Mouse (Mus musculus) heart, embryonic 14.5 days (tissue): Measurements from ENCODE around the gene Cuzd1. TPM values are rescaled to one million over a fixed set of nuclear protein-coding genes. Genes with fewer than 3 reads are reported as not detected.
A peak's percentile ranks its signal among the peaks of the same experiment; 100 is the strongest.

Source experiments
- ATAC-seq: fragments of 200-750 bp; cut with Nextera tagmentation; 2 replicates; pipeline ENCODE4 v1.8.0; 2017; ENCODE audit warnings: low read depth, moderate TSS enrichment; ENCODE audit not compliant: insufficient number of reproducible peaks, insufficient read depth, low FRiP score
- H3K27ac ChIP-seq, 2 experiments: fragments of 200-500 bp in 1 of 2; fragments of 300-500 bp in 1 of 2; sonication (generic) in 1 of 2; replicated peaks in 1 of 2; 2 replicates each; pipeline ENCODE4 v1.5.1; 2012 to 2014; ENCODE audit warnings: low read depth in 2 of 2, low read length in 2 of 2, control low read depth in 1 of 2, mild to moderate bottlenecking in 1 of 2, mixed read lengths in 1 of 2; ENCODE audit not compliant: control insufficient read depth in 1 of 2, insufficient read depth in 1 of 2
- H3K27me3 ChIP-seq: fragments of 300-500 bp; sonication (generic); 2 replicates; pipeline ENCODE4 v1.6.1; 2014; ENCODE audit warnings: mild to moderate bottlenecking, low read length, control low read depth; ENCODE audit not compliant: control insufficient read depth, insufficient read depth
- H3K36me3 ChIP-seq: fragments of 300-500 bp; sonication (generic); 2 replicates; pipeline ENCODE4 v1.6.1; 2014; ENCODE audit warnings: mild to moderate bottlenecking, control low read depth, low read length, mixed read lengths; ENCODE audit not compliant: control insufficient read depth, insufficient read depth
- H3K4me1 ChIP-seq, 2 experiments: fragments of 200-500 bp in 1 of 2; fragments of 300-500 bp in 1 of 2; sonication (generic) in 1 of 2; 2 replicates each; pipeline ENCODE4 v1.6.1; 2012 to 2014; ENCODE audit warnings: low read length in 2 of 2, control low read depth in 1 of 2, mixed read lengths in 1 of 2; ENCODE audit not compliant: control insufficient read depth in 2 of 2, insufficient read depth in 2 of 2
- H3K4me2 ChIP-seq: fragments of 300-500 bp; sonication (generic); 2 replicates; pipeline ENCODE4 v1.6.1; 2014; ENCODE audit warnings: mild to moderate bottlenecking, low read length
- H3K4me3 ChIP-seq, 2 experiments: fragments of 200-500 bp in 1 of 2; fragments of 300-500 bp in 1 of 2; sonication (generic) in 1 of 2; 2 replicates each; pipeline ENCODE4 v1.5.1; 2012 to 2014; ENCODE audit warnings: low read length in 2 of 2, mild to moderate bottlenecking in 2 of 2, control low read depth in 1 of 2, low read depth in 1 of 2, moderate library complexity in 1 of 2; ENCODE audit not compliant: control insufficient read depth in 1 of 2, insufficient read depth in 1 of 2
- H3K9ac ChIP-seq: fragments of 300-500 bp; sonication (generic); 2 replicates; pipeline ENCODE4 v1.6.1; 2014; ENCODE audit warnings: mild to moderate bottlenecking, low read length
- H3K9me3 ChIP-seq: fragments of 300-500 bp; sonication (generic); 2 replicates; pipeline ENCODE4 v1.6.1; 2016; ENCODE audit warnings: low read length, control low read depth; ENCODE audit not compliant: control insufficient read depth
- whole genome bisulfite sequencing: fragments of 180-500 bp; shearing (Covaris S2); extraction: QIAGEN DNeasy Blood & Tissue Kit; methylation state at CpG from one replicate; pipeline ENCODE4 v1.1.7; 2014; 5-methylcytosine and 5-hydroxymethylcytosine counted together
- polyA plus RNA-seq: library from polyadenylated mRNA; unstranded; fragments of >200 nt; fragmentation: Nextera tagmentation; extraction: Ambion mirVana; gene quantifications from 2 replicates; pipeline ENCODE4 v1.2.1, GENCODE M21; 2014

Gene Cuzd1
- polyA plus RNA-seq, 1 experiment from 2014 or later: 1.1 TPM

DNA sequence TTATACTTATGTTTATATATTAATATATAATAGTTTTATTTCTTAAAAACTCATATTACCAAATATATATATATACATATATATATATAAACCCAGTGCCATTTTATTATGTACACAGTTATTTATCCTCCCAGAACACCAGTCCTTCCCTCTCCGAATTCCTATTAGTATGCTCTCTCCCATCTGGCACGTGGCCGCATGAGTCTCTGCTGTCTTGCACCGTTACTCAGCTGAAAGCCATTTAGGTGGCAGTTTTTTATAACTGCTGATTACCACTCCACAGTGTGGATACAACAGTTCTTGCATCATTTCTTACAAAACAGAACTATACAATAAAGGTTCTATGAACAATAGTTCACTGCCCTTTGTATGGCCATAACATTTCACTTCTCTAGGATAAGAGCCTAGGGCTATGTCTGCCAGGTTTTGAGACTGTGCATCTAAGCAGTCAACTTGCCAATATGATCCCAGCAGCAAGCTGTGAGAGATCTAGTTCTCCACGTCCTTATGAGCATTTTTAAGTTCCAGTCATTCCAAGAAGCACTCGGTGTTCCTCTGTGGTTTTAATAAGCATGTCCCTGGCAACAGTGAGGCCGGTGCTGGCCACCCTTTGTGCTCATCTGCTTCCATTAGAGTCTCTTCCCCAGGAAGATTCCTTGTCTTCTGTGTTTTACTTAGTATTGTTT lies 23.9 kb upstream of the Cuzd1 start:
- Histone ChIP-seq H3K9ac (no peak overlapping the region), H3K4me2 (no peak overlapping the region), H3K9me3 (no peaks in the 10 kb centered on the region), H3K4me3 (no peak overlapping the region), H3K36me3 (peaks cover 80% of the 10 kb centered on the region), H3K4me1 (no peaks in the 10 kb centered on the region), H3K27ac (no peak overlapping the region), H3K27me3 (no peaks in the 10 kb centered on the region)
- WGBS: 88% methylated on average over 7 of the region's 7 CpGs
- ATAC-seq: no peak

DNA sequence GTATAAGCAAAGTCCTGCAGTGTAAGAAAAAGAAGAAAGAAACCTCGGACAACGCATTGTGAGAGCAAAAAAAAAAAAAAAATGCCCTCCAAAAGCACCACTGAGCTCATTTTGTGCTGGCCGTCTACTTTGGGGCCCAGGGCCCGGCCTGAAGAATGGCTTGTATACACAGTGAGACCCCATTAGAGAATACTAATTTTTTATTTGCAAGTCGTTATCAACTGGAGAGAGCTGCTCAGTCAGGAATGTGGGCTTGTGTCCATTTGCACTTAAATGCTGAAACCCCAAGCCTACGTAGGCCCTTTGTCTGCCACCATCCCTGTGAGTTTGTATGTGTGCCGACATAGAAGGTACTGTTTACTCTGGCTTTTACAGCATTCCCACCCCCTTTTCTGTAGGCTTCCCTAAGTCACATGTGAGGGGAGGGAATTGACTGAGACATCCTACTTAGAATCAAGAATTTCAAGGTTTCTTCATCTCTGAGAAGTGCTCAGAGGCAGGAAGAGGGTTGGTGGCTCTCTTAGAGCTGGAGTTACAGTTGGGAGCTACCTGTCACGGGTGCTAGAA lies 15.5 kb upstream of the Cuzd1 start:
- no peak overlapping the region for H3K4me2 ChIP-seq
- no peak overlapping the region for H3K27ac ChIP-seq
- no peaks in the 10 kb centered on the region for H3K4me1 ChIP-seq
- no peak overlapping the region for H3K9ac ChIP-seq
- no peaks in the 10 kb centered on the region for H3K27me3 ChIP-seq
- no peaks in the 10 kb centered on the region for H3K9me3 ChIP-seq
- ATAC-seq: no peak
- 78% methylated on average over 8 of the region's 8 CpGs for WGBS
- no peak overlapping the region for H3K4me3 ChIP-seq
- peaks cover 32% of the 10 kb centered on the region for H3K36me3 ChIP-seq

DNA sequence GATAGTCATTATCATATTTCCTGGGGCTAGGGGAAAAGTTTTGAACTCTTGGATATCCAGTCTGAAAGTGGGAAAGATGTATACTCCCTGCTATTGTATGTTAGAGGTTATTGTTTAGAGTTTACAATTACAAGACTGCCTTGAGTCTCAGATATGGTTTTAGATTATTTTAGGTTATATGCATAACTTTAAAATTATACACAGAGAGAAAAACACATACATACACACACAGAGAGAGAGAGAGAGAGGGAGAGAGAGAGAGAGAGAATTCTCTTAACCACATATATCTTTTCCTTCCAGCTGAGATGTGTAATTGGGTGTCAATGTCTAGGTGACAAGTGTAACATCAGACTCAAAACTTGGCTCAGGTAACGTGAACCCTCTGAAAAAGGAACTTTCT lies 11.5 kb upstream of the Cuzd1 start, which contains the start of gene Fam24a:
TSS of gene Fam24a (plus strand) at position 301 of the 400 bp plus-strand sequence.
- Histone ChIP-seq H3K4me1 (0 out of 4 replicates have a peak, but pooled peaks cover 0 to 2% of the 10 kb centered on the region in 2 experiments), H3K4me3 (no peak within 1 kb of the TSS), H3K27me3 (no peaks in the 10 kb centered on the region), H3K9me3 (no peaks in the 10 kb centered on the region), H3K27ac (no peak within 1 kb of the TSS), H3K36me3 (0 out of 2 replicates have a peak, but pooled peaks cover under 1% of the 10 kb centered on the region), H3K9ac (no peak within 1 kb of the TSS), H3K4me2 (no peak within 1 kb of the TSS)
- ATAC-seq: no peak
- 64% methylated on average over 1 of the region's 1 CpGs for WGBS

DNA sequence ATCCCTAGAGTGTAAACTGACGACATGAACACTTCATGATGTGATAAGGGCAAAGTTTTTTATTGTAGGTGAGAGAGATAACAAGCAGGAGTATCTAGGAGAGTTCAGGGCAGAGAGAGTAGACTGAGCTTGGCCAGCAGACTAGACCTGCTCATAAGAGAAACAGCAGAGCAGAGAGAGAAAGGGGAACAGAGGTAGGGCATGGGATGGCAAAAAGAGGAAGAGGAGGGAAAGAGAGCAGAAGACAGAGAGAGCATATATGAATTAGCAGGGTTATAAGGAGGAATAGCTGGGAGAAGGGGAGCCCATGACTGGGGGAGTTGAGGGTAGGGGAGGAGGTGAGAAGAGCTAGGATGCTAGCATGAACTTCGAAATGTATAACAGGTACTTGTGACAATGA lies 9.6 kb upstream of the Cuzd1 start:
- Histone ChIP-seq H3K9me3 (no peaks in the 10 kb centered on the region), H3K27me3 (no peaks in the 10 kb centered on the region), H3K4me3 (no peak overlapping the region), H3K4me2 (no peak overlapping the region), H3K9ac (no peak overlapping the region), H3K36me3 (no peaks in the 10 kb centered on the region), H3K27ac (no peak overlapping the region), H3K4me1 (0 out of 4 replicates have a peak, but pooled peaks cover 0 to 2% of the 10 kb centered on the region in 2 experiments)
- 52% methylated on average over 2 of the region's 2 CpGs for WGBS
- ATAC-seq: no peak

DNA sequence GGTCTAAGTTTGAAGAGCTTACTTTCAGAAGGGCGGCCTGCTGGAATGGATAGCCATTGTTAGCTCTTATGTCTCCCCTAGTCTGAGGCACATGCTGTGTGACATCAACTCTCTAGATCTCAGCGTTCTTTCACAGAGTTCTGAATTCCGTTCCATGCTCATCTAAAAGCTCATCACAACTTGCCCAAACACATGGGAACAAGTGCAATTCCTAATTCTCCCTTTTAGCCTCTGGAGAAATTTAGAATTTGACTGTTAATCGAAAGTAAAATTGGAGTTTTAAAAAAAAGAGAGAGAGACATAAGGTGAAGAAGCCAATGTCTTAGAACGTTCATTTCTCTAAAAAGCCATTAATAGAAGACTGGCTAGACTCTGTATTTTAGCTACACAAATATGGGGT lies 7.3 kb upstream of the Cuzd1 start, which contains the start of gene Fam24b:
TSS of gene Fam24b (minus strand) at position 101 of the 400 bp plus-strand sequence.
- ATAC-seq: no peak
- Histone ChIP-seq H3K4me2 (no peak within 1 kb of the TSS), H3K4me3 (no peak within 1 kb of the TSS), H3K9ac (no peak within 1 kb of the TSS), H3K36me3 (no peaks in the 10 kb centered on the region), H3K4me1 (0 out of 4 replicates have a peak, but pooled peaks cover 0 to 2% of the 10 kb centered on the region in 2 experiments), H3K27me3 (no peaks in the 10 kb centered on the region), H3K9me3 (no peaks in the 10 kb centered on the region), H3K27ac (no peak within 1 kb of the TSS)
- 89% methylated on average over 5 of the region's 5 CpGs for WGBS

DNA sequence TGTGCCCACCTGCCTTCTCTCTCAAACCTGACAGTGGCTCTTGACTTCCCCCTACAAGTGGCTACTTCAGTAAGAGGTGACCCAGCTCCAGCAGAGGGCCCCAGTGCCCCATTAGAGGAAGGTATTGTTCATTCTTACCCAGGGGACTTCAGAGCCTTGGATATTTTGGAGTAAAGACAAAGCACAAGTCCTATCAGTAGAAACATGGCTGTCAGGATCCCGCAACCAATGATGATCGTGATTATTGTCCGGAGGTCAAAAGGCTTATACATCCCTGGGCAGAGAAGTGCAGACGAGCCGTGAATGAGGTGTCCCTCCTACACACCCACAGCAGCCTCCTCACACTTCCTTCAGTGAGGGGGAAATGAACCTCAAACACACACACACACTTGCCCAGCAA lies 5.0 kb upstream of the Cuzd1 start:
- Histone ChIP-seq H3K36me3 (no peaks in the 10 kb centered on the region), H3K27me3 (no peaks in the 10 kb centered on the region), H3K9ac (no peak overlapping the region), H3K27ac (no peak overlapping the region), H3K4me3 (no peak overlapping the region), H3K4me1 (0 out of 4 replicates have a peak, but pooled peaks cover 0 to 2% of the 10 kb centered on the region in 2 experiments), H3K4me2 (no peak overlapping the region), H3K9me3 (no peaks in the 10 kb centered on the region)
- no peak for ATAC-seq
- WGBS: 87% methylated on average over 5 of the region's 5 CpGs

DNA sequence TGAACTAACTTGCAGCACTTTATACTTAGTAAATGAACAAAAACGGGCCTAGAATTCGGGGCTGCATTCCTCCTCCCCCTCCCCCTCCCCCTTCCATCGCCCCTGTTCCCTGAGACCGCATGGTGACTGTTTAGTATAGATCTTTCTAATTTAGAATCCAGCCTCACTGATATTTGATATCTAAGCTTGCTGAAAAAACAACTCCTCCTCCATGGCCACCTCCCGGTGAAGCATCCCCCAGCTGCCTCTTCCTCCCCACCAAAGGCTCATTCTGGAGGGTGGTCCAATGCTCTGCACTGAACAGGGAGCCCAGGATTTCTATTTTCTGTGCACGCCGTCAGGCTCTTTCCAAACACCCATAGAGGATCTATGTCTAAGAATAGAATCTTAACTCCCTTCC lies 3.8 kb downstream of the Cuzd1 start:
- peaks cover 7% of the 10 kb centered on the region in 2 experiments; a peak in 3 of 4 replicates for H3K4me1 ChIP-seq
- ATAC-seq: no peak
- H3K27ac ChIP-seq: peak overlapping the region; percentile 37 to 60; a peak in 1 of 4 replicates
- H3K36me3 ChIP-seq: no peaks in the 10 kb centered on the region
- H3K9me3 ChIP-seq: no peaks in the 10 kb centered on the region
- no peaks in the 10 kb centered on the region for H3K27me3 ChIP-seq
- H3K4me2 ChIP-seq: peak overlapping the region; percentile 35; the same call in 1 of the 2 replicates
- no peak overlapping the region for H3K4me3 ChIP-seq
- no peak overlapping the region for H3K9ac ChIP-seq
- WGBS: 49% methylated on average over 5 of the region's 7 CpGs
